ENCODE assay signal across 16 mouse cellular contexts in the genomic region with DNA sequence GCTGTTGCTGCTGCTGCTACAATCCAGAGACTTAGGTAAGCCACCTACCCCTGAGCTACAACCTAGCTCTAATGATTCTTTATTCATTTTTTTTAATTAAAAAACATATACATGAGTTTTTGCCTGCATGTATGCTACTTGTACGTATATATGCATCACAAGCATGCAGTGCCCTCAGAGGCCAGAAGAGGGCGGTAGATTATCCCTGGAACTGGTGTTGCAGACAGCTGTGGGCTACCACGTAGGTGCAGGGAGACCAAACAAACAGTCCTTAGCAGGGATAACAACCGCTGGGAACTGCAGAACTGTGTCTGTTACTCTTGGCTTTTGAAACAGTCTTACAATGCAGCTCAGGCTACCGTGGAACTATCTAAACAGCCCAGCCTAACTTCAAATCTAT. TPM values are rescaled to one million over a fixed set of nuclear protein-coding genes. Genes with fewer than 3 reads are reported as not detected.
A peak's percentile ranks its signal among the peaks of the same experiment; 100 is the strongest.
DNase-seq lines count a peak whose midpoint lies in the region; ATAC-seq and TF ChIP-seq lines count a peak whose summit lies in the region.
"Had no signal": no experiment of that assay in that cellular context is flagged by ENCODE, and none has a peak within 500 bp of the region (broad histone marks: within the 10 kb centered on the region; RNA-seq: fewer than 3 reads in every experiment).

No protein-coding gene starts in this region.

- ATAC-seq in CD4-positive, CD25-positive, alpha-beta regulatory T cell, adult 4 months, result no peak
- ATAC-seq in megakaryocyte-erythroid progenitor cell, adult 5-6 weeks (replicated peaks; ENCODE audit: low FRiP score, low TSS enrichment, poor library complexity, severe bottlenecking), result 0 out of 2 replicates have a peak, but pooled peaks have one; percentile 30
- ATAC-seq: midbrain, embryonic 15.5 days had no signal

- peak; percentile 24 for TF ChIP-seq CTCF in left cerebral cortex, adult 2 months (IDR thresholded peaks at IDR 0.05)
- TF ChIP-seq CTCF in ES-Bruce4 (IDR thresholded peaks at IDR 0.05; ENCODE audit: low read depth, low read length), result peak; percentile 42

- H3K4me3 ChIP-seq in left cerebral cortex, adult 2 months, result no peak overlapping the region
- no peak overlapping the region for H3K4me3 ChIP-seq in ES-Bruce4 (ENCODE audit: low read depth, low read length)
- H3K4me3 ChIP-seq: forebrain, embryonic 12.5 days; heart, embryonic 13.5 days; hindbrain, embryonic 13.5 days; kidney, embryonic 15.5 days; limb, embryonic 13.5 days; midbrain, embryonic 15.5 days had no signal

- no peaks in the 10 kb centered on the region for H3K27me3 ChIP-seq in ES-Bruce4 (ENCODE audit: control insufficient read depth, insufficient read depth, low read length, poor library complexity, severe bottlenecking)
- H3K27me3 ChIP-seq: forebrain, embryonic 12.5 days; heart, embryonic 13.5 days; hindbrain, embryonic 13.5 days; kidney, embryonic 15.5 days; limb, embryonic 13.5 days; midbrain, embryonic 15.5 days had no signal

- no peak for TF ChIP-seq POLR2A in ES-Bruce4 (IDR thresholded peaks at IDR 0.05; ENCODE audit: insufficient read depth, low read length)

- H3K27ac ChIP-seq in left cerebral cortex, adult 2 months, result no peak overlapping the region
- no peak overlapping the region for H3K27ac ChIP-seq in ES-Bruce4 (ENCODE audit: insufficient read depth, low read length)
- H3K27ac ChIP-seq: forebrain, embryonic 12.5 days; heart, embryonic 13.5 days; hindbrain, embryonic 13.5 days; kidney, embryonic 15.5 days; limb, embryonic 13.5 days; midbrain, embryonic 15.5 days had no signal

- H3K9ac ChIP-seq in ES-Bruce4 (ENCODE audit: low read depth, poor library complexity, severe bottlenecking), result no peak overlapping the region
- H3K9ac ChIP-seq: forebrain, embryonic 12.5 days; heart, embryonic 13.5 days; hindbrain, embryonic 13.5 days; kidney, embryonic 15.5 days; limb, embryonic 13.5 days; midbrain, embryonic 15.5 days had no signal

- no peak for TF ChIP-seq EP300 in ES-Bruce4 (IDR thresholded peaks at IDR 0.05; ENCODE audit: insufficient read depth, low read depth, low read length)

- peaks cover 4% of the 10 kb centered on the region; the same call in 1 of the 2 replicates for H3K9me3 ChIP-seq in ES-Bruce4 (replicated peaks; ENCODE audit: control insufficient read depth, insufficient read depth, low read length, poor library complexity, severe bottlenecking)
- H3K9me3 ChIP-seq: forebrain, embryonic 12.5 days; heart, embryonic 13.5 days; hindbrain, embryonic 13.5 days; kidney, embryonic 15.5 days; limb, embryonic 13.5 days had no signal

- DNase-seq in CD4-positive, CD25-positive, alpha-beta regulatory T cell, adult 2 months (ENCODE audit: low read depth, low spot score), result peak; percentile 39
- no peak for DNase-seq in left cerebral cortex, adult 2 months (ENCODE audit: extremely low spot score in 1 of 2, low spot score in 2 of 2)
- DNase-seq in left cerebral cortex, postnatal 10 days (ENCODE audit: extremely low spot score in 1 of 2, low spot score in 2 of 2), result no peak
- DNase-seq in ovary, postnatal 36 days (ENCODE audit: low spot score), result no peak
- DNase-seq in adrenal gland, postnatal 25 days, result no peak
- DNase-seq: gastrocnemius, postnatal 14 days; right cerebral cortex, postnatal 14 days had no signal

- intact Hi-C loops in left cerebral cortex, adult 2 months (cut with DNase I), result no loop called here
- intact Hi-C loops in left cerebral cortex, postnatal 10 days (cut with DNase I), result no loop called here

- no peaks in the 10 kb centered on the region for H3K4me1 ChIP-seq in ES-Bruce4 (ENCODE audit: control insufficient read depth, insufficient read depth, low read length)

- no peaks in the 10 kb centered on the region for H3K36me3 ChIP-seq in ES-Bruce4 (ENCODE audit: control insufficient read depth, insufficient read depth, low read length, poor library complexity, severe bottlenecking)
- H3K36me3 ChIP-seq: forebrain, embryonic 12.5 days; heart, embryonic 13.5 days; hindbrain, embryonic 13.5 days; kidney, embryonic 15.5 days; limb, embryonic 13.5 days; midbrain, embryonic 15.5 days had no signal

RNA-seq across cellular contexts. Expression of a gene that starts 8.3 kb away (rescaled TPM):
- not detected for polyA plus RNA-seq in CD4-positive, CD25-positive, alpha-beta regulatory T cell, adult 4 months (2017; shearing (Covaris generic))
- under 1 TPM in 1 of 2 experiments, not detected in 1; 0.77 TPM for total RNA-seq in left cerebral cortex, adult 2 months (2021)
- total RNA-seq in left cerebral cortex, postnatal 10 days (2021), result 1 to 10 TPM in 1 of 2 experiments, not detected in 1; 1.0 TPM
- 3.2 and 4.7 TPM in 2 replicates for polyA plus RNA-seq in ES-Bruce4 (2011; ENCODE audit: insufficient read depth, insufficient read length, low read depth, missing spikeins)
- total RNA-seq in megakaryocyte-erythroid progenitor cell, adult 5-6 weeks (2014; fragmentation: Nextera tagmentation), result not detected in 2 replicates
- not detected in 2 replicates for total RNA-seq in megakaryocyte-erythroid progenitor cell, adult 5-6 weeks (2017)
- total RNA-seq in adrenal gland, postnatal 25 days (2021), result not detected in 2 replicates

RNA-seq across cellular contexts. Expression of a gene that starts 36.2 kb away (rescaled TPM):
- 1 to 10 TPM; 2.4 to 2.7 TPM for polyA plus RNA-seq in CD4-positive, CD25-positive, alpha-beta regulatory T cell, adult 4 months (2017; shearing (Covaris generic))
- 10 to 100 TPM; 17.1 to 19.1 TPM for total RNA-seq in left cerebral cortex, adult 2 months (2021)
- total RNA-seq in left cerebral cortex, postnatal 10 days (2021), result 1 to 10 TPM; 2.7 to 3.5 TPM
- polyA plus RNA-seq in ES-Bruce4 (2011; ENCODE audit: insufficient read depth, insufficient read length, low read depth, missing spikeins), result 0.30 and 0.91 TPM in 2 replicates
- total RNA-seq in megakaryocyte-erythroid progenitor cell, adult 5-6 weeks (2014; fragmentation: Nextera tagmentation), result not detected in 2 replicates
- not detected in 2 replicates for total RNA-seq in megakaryocyte-erythroid progenitor cell, adult 5-6 weeks (2017)
- 1.5 and 1.9 TPM in 2 replicates for total RNA-seq in adrenal gland, postnatal 25 days (2021)
